Mouse (Mus musculus) layer of hippocampus, adult 9-11 months (tissue): ENCODE measurements around the gene Zfp605.
A peak's percentile ranks its signal among the peaks of the same experiment; 100 is the strongest.
"Not testable (repeated sequence)": the region's sequence is repeated elsewhere in the genome, so short reads cannot be mapped to it uniquely, and the experiment has no call there.

Experiments
- DNase-seq: peaks from one replicate; pipeline ENCODE4 v3.0.0; 2022

Gene Zfp605

DNA sequence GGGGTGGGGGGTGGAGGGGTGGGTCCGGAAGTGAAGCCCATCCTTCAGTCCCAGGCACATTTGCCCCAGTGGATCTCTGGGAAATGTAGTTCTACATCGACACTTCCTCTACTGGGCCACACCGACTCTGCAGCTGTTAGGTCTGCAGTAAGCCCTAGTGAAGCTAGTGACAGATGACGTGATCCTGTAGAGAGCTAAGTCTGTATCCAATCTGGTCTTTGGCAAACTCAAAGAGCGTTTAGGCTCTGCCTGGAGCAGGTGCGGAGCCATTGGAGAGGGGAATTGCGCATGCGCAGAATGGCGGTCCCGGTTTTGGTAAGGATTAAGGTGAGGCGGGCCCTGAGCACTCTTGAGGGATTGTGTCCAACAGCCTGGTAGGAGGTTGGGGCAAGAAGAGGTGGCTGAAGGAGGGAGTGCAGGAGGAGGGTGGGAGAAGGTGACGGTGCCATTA lies at the start of gene Zfp605:
Gene Zfp605 (plus strand): TSS at position 102 of the 451 bp plus-strand sequence.
- DNase-seq = peak; percentile 95

DNA sequence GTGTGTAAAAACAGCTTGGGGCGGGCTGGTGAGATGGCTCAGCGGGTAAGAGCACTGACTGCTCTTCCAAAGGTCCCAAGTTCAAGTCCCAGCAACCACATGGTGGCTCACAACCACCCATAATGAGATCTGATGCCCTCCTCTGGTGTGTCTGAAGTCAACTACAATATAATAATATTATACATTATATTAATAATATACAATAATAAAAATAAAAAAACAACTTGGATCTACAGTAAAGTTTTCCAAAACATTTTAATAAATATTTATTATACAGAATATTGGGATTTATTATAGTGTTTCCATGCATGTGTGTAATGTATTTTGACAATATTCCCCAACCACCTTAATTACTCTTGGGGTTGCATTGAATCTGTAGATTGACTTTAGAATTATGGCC lies 37.5 kb upstream of the Zfp605 start, which contains the start of gene Gm17655:
Gene Gm17655 (minus strand): TSS at position 101 of the 400 bp plus-strand sequence.
- not testable (repeated sequence) for DNase-seq

DNA sequence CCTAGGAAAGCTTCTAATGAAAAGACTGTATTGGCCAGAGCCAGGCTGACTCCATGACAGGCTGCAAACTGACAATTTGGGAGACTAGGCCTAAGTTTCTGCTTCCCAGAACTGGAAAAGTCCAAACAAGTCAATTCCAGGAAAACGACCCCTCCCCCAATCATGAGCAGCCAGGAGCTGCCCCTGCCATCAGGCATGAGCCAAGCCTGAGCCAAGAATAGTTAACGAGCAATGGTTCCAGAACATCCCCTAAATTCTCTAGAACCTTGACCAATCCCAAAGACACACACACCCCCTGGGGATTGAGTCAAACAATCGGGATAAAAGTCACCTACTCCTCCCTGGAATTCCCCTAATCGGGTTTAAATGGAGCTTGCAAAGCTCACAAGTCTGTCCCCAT lies 26.9 kb upstream of the Zfp605 start:
- no peak for DNase-seq

DNA sequence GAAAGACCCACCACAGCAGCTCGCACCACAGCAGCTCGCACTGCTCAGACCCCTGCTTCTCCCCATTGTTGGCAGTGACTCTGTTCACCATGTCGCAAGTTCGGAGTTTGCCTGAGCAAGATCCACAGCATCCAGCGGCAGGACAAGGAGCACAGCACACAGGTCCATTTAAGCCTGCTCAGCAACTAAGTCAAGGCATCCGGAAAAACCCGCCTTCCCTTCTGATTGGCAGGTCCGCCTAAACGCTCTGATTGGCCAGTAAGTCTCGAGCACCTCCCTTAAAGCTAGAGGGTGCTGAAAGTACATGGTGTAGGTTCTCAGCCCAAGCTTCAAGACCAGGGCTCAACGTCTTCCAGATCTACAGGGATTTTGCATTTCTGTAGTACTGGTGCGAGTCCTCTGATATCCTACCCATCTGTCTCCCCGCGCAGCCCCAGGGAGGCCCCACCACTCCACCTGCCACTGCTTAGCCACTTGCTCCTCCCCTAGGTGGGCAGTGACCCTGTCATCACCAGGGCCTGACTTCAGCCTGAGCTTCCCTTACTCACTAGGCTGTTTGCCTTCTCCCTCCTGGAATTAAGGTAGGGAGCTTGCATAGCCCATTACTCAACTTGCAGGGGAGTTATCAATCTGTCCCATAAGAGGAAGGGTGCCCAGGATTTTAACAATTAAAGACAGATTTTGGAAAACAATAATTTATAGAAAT lies 23.6 kb upstream of the Zfp605 start:
- no peak for DNase-seq

DNA sequence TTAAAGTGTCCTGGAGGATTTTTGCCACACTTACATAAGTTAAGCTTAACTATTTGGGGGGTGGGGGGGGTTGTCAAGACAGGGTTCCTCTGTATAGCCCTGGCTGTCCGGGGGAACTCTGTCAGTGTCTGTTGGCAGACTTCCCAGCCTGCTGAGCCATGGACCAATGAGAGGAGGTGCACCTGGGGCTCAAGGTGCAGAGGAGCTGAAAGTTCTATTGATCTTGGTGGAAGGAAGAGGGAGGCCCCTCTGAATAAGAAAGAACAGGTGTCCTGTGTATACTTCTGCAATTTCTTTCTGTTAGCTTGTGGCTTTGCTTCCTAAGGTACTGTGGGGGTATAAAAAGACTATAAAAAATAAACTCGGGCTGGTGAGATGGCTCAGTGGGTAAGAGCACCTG lies 18.3 kb upstream of the Zfp605 start:
- DNase-seq = no peak

DNA sequence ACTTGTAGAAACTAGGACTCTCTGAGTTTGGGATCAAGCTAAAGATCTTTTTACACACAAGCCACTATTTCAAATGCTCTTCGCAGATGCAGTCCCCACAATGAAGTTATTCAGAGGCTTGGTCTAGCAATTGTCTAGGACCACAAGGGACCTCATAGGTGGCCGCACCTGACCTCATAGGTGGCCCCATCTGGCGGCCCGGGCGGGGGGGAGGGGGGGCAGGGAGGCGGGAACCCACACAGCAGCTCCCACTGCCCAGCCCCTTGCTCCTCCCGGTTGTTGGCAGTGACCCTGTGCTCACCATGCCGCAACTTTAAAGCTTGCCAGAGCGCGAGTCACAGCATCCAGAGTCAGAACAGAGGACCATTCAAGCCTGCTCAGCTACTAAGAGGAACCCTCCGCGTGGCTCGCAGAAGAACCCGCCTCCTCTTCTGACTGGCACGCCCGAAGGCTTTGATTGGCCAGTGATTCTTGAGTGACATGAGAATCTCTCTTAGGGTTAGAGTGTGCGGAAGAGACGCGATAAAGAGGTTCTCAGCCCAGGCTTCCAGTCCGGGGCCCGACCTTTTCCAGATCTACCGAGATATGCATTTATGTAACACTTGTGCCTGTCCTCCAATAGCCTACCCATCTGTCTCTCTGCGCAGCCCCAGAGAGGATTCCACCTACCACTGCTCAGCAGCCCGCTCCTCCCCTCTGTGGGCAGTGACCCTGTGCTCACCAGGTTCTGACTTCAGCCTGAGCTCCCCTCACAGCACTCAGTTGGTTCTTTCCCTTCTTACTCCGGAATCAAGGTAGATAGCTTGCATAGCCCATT lies 15.7 kb upstream of the Zfp605 start, which contains the start of gene Gm35315:
Gene Gm35315 (minus strand): TSS at position 391 of the 817 bp plus-strand sequence.
- peak; percentile 95 for DNase-seq

DNA sequence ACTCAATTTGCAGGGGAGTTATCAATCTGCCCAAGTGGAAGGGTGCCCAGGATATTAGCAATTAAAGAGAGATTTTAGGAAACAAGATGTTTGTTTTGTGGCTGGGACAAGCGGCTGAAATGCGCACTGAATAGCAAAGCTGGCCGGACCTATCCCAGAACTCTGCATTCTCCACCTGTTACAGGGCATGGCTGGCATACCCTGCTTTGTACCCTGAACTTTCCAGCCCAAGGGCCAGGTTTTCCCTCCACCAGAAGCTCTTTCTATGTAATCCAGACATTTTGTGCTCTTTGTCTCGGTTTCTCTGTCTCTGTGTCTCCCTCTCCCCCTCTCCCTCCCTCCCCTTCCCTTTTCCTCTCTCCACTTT lies 15.1 kb upstream of the Zfp605 start:
- DNase-seq = no peak

DNA sequence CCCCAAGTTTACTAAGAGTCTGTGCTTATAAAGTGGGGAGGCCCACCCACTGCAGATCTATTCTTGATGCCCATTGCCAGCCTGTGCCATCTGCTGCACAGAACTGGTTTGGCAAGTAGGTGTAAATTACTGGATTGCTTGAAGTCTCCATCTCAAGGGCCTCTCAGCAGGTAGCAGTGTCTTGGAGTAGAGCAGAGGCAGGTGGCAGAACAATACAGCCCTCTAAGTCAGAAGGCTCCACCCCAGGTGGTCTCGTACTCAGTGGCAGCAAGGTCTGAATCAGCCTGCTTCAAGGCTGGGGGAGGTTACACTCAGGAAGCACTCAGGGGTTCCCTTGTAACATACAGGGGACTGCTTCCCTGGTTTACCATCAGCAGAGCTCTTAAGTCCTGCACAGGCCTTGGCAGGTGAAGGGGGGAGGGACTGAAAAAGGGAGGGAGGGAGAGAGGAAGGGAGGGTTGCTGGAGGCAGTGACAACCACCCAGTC lies 10.9 kb upstream of the Zfp605 start:
- peak; percentile 52 for DNase-seq

DNA sequence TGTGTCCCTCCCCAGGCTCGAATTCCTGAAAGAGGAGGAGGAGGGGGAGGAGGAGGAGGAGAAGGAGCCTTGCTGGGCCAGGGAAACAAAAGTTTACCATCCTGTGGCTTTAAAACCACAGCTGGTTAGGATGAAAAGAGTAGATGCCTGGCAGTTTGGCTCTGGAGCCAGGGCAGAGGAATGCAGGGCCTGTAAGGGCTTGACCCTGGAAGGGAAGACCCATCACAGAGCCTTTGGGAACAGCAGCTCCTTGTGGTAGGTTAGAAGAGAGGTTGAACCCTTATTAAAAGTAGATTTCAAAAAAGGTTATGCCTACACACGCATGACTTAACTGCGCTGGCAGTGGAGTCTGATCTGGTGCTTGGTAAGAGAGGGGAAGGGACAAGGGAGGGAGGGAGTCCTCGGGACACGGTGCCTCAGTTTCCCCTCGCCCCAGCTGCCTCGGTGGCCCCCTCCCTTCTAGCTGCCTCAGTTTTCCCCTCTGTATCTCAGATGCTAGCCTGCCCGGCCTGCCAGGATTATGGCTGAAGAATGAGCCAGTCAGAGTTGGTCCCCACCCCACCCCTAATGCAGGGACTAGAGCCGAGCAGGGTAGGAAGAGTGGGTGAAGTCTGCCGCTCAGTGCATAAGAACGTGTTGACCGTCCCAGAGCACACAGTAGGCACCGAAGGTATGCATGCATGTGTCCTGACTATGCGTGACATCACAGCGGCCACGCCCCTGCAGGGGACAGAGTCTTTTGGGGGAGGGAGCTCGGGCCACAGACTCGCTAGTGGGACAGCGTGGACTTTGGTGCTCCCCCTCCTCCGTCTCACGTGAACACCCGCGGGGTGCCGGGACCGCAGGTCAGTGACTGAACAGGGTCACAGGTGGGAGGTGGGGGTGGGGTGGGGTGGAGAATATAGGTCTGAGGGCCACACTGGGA lies 10.0 kb upstream of the Zfp605 start, which contains the start of gene Plcxd1:
Gene Plcxd1 (plus strand): TSS at position 314 of the 925 bp plus-strand sequence.
- no peak for DNase-seq

DNA sequence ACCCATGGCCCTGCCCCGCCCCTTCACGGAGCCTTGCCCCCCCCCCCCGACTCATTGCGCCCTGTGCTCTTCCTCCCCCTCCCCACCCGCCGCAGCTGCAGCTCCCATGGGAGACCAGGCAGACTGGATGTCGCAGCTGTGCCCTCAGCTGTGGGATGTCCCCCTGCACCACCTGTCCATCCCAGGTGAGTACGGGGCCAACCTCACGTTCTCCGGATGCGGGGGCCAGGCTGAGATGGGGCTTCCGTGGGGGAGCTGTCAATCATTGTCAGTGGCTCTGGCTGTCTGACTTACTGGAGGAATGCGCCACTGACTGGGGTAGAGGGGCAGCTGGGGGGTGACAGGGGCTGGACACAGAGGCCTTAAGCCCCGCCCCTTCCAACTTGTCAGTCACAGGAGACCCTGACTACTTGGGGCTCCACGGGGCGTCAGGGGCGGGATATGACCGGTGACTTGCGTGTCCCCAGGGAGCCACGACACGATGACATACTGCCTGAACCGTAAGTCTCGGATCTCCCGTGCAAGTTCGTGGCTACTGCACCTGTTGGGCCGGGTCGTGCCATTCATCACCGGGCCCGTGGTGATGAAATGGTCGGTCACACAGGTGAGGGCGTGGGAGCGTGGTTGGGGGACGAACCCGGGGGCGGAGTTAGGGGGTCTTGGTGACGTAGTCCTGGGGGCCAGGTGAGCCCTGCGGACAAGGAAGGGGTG lies 8.8 kb upstream of the Zfp605 start:
- DNase-seq = peak; percentile 42

DNA sequence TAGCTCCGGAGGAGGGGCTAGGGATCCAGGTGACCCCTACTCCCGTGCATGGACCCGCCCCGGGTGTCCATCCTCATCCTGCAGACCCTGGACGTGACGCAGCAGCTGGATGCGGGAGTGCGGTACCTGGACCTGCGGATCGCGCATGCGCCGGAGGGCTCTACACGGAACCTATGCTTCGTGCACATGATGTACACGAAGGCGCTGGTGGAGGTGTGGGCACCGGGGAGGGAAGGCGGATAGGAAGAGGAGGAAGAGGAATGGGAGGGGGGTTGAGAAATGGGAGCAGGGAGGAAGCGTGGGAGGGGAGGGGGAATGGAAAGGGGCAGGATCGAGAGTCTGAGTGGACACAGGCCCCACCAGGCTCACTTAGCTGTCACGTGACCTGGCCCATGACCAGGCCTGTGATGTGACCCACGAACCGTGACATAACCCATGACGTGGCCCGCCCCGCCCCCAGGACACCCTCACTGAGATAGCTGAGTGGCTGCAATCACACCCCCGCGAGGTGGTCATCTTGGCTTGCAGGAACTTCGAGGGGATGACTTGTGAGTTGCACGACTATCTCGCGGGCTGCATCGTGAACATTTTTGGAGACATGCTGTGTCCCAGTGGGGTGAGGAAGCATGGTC lies 8.1 kb upstream of the Zfp605 start:
- DNase-seq = peak; percentile 74

DNA sequence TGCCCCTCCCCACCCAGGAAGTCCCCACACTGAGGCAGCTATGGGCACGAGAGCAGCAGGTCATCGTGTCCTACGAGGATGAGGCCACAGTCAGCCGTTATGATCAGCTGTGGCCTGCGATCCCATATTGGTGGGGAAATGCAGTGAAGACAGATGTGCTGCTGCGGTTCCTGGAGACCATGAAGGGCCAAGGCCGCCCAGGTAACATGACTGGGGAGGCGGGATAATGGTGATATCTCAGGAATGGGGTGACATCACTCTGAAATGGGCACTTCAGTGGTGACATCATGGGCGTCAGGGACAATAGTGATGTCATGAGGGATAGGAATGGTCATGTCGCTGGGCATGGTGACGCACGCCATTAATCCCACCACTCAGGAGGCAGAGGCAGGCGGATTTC lies 7.5 kb upstream of the Zfp605 start:
- no peak for DNase-seq

DNA sequence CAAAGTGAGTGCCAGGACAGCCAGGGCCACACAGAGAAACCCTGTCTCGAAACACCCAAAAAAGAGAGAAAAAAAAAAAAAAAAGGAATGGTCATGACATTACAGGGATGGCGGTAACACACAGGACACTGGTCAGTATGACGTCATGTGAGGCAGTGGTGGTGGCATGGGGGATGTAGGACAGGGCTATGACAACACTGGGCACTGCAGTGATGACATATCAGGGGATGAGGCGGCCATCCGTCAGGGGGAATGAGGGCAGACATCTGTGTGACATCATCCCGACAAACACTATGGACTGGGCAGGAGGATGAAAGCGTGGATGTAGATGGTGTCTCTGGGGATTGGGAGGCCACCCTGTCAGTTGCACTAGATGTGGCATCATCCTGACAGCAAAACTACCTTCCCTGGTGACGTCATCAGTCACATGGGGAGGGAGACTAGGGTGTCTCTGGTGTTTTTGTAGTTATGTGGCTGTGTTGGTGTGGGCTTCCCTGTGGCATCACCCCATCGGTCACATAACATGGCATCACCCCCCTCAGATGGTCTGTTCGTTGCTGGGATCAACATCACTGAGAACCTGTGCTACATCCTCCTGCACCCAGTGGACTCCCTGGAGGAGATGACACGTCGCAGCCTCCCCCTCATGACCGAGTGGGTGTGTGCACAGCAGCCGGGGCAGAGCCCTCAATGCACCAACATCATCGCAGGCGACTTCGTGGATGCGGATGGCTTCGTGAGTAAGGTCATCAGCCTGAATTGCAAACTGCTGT lies 6.9 kb upstream of the Zfp605 start:
- no peak for DNase-seq

DNA sequence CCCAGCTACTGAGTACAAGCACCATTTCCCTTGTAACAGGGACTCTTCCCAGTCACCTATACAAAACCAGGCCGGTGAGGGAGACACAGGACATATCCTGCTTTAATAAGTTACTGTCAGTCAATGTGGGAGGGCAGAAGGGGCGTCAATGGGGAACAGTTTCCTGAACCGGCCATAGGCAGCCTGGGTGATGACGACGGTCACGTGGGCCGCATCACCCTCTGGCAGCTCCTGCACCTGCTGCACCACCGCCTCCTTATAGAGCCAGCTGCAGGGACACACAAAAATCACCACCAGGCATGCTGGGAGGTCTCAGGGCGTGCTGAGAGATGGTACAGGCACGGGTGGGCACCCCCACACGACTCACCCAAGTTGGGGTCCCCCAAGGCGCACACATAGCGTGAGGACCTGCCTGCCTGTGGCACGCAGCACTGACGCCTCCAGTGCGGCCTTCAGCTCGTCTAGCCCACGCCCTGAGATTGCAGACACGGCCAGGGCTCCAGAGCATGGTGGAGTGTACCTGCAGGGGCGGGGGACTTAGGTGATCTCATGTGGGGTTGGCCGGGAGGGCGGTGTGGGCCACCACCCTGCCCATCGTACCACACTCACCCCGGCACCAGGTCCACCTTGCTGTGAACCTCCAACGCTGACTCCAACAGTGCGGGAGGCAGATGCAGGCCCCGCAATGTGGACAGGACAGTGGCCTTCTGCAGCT lies 5.8 kb upstream of the Zfp605 start:
- peak; percentile 26 for DNase-seq

DNA sequence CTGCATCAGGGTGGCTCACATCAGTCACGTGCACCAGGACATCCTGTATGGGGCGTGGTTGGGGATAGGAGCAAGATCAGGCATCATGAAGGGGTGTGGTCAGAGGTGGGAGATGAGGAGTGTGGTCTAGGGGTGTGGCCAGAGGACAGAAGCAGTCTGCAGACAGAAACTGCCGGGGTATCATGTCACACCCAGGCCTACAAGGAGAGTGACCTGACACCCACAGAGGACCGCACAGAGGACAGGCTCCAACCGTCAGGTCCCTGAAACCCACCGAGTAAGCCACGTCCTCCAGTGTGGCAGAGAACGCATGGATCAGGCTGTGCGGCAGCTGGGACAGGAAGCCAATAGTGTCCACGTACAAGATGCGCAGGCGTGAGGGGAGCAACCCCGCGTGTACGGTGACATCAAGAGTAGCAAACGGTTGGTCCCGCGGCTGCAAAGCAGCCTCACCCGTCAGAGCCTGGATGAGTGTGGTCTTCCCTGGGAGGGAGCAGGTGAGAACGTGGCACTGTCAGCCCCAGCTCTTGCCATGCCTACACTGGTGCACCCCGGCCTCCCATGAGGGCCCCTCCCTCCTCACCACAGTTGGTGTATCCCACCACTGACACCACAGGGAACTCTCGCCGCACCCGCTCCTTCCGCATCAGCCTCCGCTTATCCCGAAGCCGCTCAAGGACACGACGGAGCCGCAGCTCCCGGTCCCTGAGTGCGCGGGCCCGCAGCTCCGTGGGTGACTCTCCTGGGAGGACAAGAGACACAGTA lies 5.1 kb upstream of the Zfp605 start:
- no peak for DNase-seq

DNA sequence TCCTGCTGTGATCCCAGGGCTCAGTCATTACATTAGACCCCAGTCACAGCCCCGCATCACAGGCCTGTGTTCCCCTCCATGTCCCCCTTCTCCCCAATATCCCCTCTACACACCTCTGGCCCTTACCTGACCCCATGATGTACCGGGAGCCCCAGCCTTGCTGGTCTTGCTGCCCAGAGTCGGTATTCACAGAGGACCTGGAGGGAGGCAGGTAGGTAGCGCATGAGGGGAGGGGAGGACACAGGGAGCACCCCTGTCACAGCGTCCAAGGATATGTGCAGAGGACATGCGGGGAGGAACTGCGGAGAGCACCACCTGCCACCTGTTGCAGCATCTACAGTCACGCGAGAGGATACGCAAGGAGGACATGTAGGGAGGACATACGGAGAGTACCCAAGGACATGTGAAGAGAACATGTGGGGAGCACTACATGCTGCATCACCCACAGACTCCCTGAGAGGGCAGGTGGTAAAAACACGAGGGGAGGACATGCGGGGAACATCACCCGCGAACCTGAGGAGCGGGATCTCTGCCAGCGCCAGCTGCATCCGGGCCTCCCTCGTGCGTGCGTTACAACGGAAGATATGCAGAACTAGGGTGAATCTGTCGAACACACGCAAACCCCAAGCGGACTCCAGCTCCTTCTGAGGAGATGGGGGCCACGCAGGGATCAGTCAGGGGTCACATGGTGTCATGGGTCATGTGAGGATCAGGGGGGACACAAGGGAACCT lies 3.6 kb upstream of the Zfp605 start:
- DNase-seq = peak; percentile 60

DNA sequence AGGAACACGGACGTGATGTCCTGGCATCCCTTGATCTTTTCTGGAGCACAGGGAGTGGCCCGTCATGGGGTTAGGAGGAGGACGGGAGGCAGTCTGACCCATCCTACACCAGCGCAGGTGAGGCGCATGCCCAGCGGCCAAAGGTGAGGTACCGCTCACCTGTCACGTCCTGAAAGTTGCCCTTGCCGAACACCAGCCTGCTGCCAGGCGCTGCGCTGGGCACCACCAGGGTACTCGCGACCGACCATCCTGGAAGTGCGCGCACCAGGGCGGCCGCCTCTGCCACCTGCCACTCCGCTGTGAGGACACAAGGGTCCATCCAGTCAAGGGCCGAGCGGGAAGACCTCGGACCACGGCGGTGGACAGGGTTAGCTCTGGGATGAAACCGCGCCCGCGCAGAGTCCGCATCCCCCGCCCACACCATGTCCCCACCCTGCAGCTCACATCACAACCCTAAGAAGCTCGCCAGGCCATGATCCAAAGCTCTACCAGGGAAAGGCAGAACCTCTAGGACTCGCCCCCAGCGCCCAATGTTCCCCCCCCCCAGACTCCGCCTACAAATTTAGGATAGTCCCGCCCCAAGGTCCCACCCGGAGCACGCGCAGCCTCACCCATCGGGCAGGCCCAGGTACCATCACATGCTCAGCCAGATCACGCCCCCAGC lies 2.9 kb upstream of the Zfp605 start:
- peak; percentile 54 for DNase-seq
